Mouse (Mus musculus) cerebellum, adult 2 months (tissue): Measurements from ENCODE around the gene Tex22. TPM values are rescaled to one million over a fixed set of nuclear protein-coding genes. Genes with fewer than 3 reads are reported as not detected.

Experiments
- DNase-seq, 2 experiments: peaks; one replicate each; pipeline ENCODE4 v3.0.0; 2021
- H3K27ac ChIP-seq: fragments of 200-500 bp; 2 replicates; pipeline ENCODE4 v1.5.1; 2012; ENCODE audit warnings: low read length, control low read depth, inconsistent platforms; ENCODE audit not compliant: insufficient read depth
- H3K27me3 ChIP-seq: fragments of 200-500 bp; 2 replicates; pipeline ENCODE4 v1.6.1; 2012; ENCODE audit warnings: inconsistent platforms, mild to moderate bottlenecking, low read length, moderate library complexity; ENCODE audit not compliant: control insufficient read depth, insufficient read depth
- H3K4me1 ChIP-seq: fragments of 200-500 bp; 2 replicates; pipeline ENCODE4 v1.6.1; 2011; ENCODE audit warnings: low read length; ENCODE audit not compliant: control insufficient read depth, insufficient read depth
- H3K4me3 ChIP-seq: fragments of 200-500 bp; replicated peaks from 2 replicates; pipeline ENCODE3; 2011; ENCODE audit warnings: mild to moderate bottlenecking, low read depth, low read length, control low read depth; ENCODE audit not compliant: insufficient read depth
- CTCF ChIP-seq: fragments of 200-500 bp; IDR thresholded peaks from 2 replicates; pipeline ENCODE4 v1.5.1; 2011; ENCODE audit warnings: low read depth, mild to moderate bottlenecking, control low read depth, low read length, moderate library complexity, borderline replicate concordance; ENCODE audit not compliant: insufficient read depth
- POLR2A ChIP-seq: fragments of 200-500 bp; IDR thresholded peaks from 2 replicates; pipeline ENCODE4 v1.6.1; 2011; ENCODE audit warnings: low read length, control low read depth, borderline replicate concordance; ENCODE audit not compliant: insufficient read depth
- WGBS: fragments of 180-500 bp; shearing (Covaris S2); methylation state at CpG from one replicate; pipeline ENCODE4 v1.1.7; 2018; 5-methylcytosine and 5-hydroxymethylcytosine counted together
- polyA plus RNA-seq: library from polyadenylated mRNA; depleted of rRNA; stranded (reverse); fragments of >200 nt; gene quantifications from 2 replicates; pipeline ENCODE4 v1.2.3, GENCODE M21; 2012; rRNA removed

The Tex22 gene
- polyA plus RNA-seq, 1 experiment = 0.25 TPM

DNA sequence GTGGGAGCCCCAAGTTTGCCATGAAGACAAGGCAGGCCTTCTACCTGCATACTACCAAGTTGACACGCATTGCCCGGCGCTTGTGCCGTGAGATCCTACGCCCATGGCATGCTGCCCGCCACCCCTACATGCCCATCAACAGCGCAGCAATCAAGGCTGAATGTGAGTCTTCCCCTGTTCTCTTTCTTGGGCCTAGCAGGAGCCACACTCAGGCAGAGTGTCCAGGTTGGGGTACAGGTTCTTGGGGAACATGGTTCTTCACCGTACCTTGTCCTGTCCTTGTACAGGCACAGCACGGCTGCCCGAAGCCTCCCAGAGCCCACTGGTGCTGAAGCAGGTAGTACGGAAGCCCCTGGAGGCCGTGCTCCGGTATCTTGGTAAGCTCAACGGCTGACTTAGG is 57.3 kb downstream of the Tex22 start:
- Histone ChIP-seq H3K4me3 (no peak overlapping the region), H3K27ac (no peak overlapping the region), H3K27me3 (no peaks in the 10 kb centered on the region), H3K4me1 (no peaks in the 10 kb centered on the region)
- 96% methylated on average over 14 of the region's 14 CpGs for WGBS
- TF ChIP-seq POLR2A = no peak
- TF ChIP-seq CTCF = no peak
- no peak for DNase-seq

DNA sequence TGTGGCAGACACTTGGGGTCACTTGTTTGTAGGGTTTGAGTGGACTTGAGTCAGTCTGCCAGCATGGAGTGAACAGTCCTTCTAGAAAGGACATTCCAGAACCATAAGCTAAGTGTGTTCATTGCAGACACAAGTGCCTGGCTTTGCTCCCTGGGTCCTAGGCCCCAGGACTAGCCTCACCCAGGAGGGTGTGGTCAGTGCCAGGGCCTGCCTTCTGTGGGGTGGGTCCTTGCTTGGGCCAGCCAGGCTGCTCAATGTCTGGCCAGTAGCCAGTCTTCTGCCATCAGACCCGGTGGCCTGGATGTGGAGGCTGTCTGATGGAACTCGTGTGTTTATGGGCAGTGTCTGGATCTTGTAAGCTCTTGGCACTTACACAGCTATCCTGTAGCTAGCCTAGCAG is 58.3 kb downstream of the Tex22 start:
- WGBS = 0% methylated on average over 2 of the region's 2 CpGs
- TF ChIP-seq POLR2A = no peak
- TF ChIP-seq CTCF = no peak
- no peaks in the 10 kb centered on the region for H3K27me3 ChIP-seq
- no peak overlapping the region for H3K27ac ChIP-seq
- no peak overlapping the region for H3K4me3 ChIP-seq
- no peaks in the 10 kb centered on the region for H3K4me1 ChIP-seq
- DNase-seq = peak in 1 of 2 experiments; percentile 40

DNA sequence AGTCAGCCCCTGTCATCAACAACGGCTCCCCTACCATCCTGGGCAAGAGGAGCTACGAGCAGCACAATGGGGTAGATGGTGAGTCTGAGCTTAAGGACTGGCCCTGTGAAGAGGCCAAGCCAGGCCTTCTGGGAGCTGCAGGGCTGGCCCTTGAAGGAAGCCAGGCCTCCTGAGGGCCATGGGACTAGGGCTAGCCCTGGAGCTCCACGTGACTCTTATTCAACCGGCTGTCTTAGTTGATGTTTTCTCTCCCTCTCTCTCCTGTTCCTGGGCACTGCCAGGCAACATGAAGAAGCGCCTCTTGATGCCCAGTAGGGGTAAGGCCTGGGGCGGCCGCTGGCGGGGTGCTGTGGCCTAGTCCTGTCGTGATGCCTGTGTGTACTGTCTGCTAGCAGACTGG is 59.0 kb downstream of the Tex22 start:
- Histone ChIP-seq H3K4me1 (no peaks in the 10 kb centered on the region), H3K27ac (no peak overlapping the region), H3K27me3 (no peaks in the 10 kb centered on the region), H3K4me3 (no peak overlapping the region)
- TF ChIP-seq POLR2A (no peak), CTCF (no peak)
- no peak for DNase-seq
- WGBS = 62% methylated on average over 9 of the region's 9 CpGs

DNA sequence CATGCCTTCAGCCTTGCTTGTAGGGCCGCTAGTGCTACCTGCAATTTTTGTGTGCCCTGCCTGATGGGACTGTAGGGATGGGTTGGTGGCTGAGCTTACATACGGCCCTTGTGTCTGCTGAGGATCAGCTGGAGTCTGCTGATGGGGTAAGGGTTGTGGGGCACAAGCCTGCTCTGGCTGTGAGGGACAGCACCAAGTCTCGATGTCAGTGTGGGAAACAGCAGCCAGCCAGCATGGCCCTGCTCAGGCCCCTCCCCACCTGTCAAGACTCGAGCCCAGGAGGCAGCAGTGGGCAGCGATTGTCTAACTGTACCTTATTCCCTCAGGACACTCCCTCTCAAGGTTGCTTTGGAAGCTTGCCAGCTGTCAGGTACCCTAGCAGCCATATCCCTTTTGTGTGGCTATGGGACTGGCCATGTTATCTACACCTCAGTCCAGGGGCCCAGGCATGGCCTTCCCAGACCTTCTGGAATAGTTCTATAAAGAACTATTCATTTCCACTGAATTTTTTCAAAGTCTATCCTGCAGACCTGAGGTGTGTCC is 59.6 kb downstream of the Tex22 start:
- Histone ChIP-seq H3K4me1 (no peaks in the 10 kb centered on the region), H3K27ac (no peak overlapping the region), H3K4me3 (no peak overlapping the region), H3K27me3 (no peaks in the 10 kb centered on the region)
- WGBS = 78% methylated on average over 5 of the region's 5 CpGs
- TF ChIP-seq CTCF = no peak
- no peak for TF ChIP-seq POLR2A
- DNase-seq = no peak

DNA sequence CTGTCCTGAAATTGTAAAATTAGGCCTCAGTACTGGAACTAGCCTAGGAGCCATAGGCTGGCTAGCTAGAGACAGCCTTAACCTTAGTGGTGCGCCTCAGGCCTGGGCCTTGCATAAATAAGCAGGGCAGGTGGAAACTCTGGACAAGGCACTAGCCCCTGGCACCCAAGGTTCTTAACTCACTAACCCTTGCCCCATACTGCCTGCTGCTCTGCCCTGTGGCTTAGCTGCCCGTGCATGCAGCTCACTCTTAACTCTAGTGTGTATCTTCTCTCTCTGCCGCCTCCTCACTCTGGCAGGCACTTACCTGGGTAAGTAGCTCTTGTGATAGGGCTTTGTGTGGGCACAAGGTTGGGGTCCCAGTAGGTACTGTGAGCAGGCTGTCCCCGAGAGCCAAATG is 60.2 kb downstream of the Tex22 start:
- no peak for TF ChIP-seq POLR2A
- Histone ChIP-seq H3K27me3 (no peaks in the 10 kb centered on the region), H3K4me3 (no peak overlapping the region), H3K27ac (no peak overlapping the region), H3K4me1 (no peaks in the 10 kb centered on the region)
- 95% methylated on average over 4 of the region's 4 CpGs for WGBS
- no peak for DNase-seq

GRCm38 (mm10) chr12:113135401-113135800 is 61.1 kb downstream of the Tex22 start:
- Histone ChIP-seq H3K27me3 (no peaks in the 10 kb centered on the region), H3K4me3 (no peak overlapping the region), H3K27ac (no peak overlapping the region), H3K4me1 (no peaks in the 10 kb centered on the region)
- no peak for DNase-seq
- WGBS = 90% methylated on average over 7 of the region's 7 CpGs
- TF ChIP-seq POLR2A = no peak
- no peak for TF ChIP-seq CTCF

DNA sequence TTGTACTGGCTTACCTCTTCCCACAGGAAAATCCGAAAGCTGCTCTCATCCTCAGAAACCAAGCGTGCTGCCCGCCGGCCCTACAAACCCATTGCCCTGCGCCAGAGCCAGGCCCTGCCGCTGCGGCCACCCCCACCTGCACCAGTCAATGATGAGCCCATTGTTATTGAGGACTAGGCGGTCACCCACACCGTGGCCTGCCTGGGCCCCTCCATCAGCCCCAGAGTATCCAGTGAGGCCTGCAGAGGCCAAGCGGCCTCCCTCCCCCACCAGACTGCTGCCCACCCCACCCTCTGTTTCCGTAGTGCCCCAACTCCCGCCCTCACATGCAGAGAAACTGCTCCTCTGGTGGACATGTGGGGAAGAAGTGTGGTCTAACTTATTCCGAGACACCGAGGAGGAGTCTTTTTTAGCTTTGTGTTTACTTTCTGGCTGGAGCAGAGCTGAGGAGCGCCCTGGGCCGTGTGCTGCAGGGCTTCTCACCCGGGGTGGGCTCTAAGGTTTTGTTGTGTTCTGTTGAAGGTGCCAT is 62.3 kb downstream of the Tex22 start:
- DNase-seq = no peak
- Histone ChIP-seq H3K27ac (no peak overlapping the region), H3K27me3 (no peaks in the 10 kb centered on the region), H3K4me1 (no peaks in the 10 kb centered on the region), H3K4me3 (no peak overlapping the region)
- TF ChIP-seq POLR2A (no peak), CTCF (no peak)
- 77% methylated on average over 17 of the region's 17 CpGs for WGBS

GRCm38 (mm10) chr12:113137260-113138213 is 63.2 kb downstream of the Tex22 start:
- Histone ChIP-seq H3K4me3 (no peak overlapping the region), H3K4me1 (no peaks in the 10 kb centered on the region), H3K27me3 (no peaks in the 10 kb centered on the region), H3K27ac (no peak overlapping the region)
- DNase-seq = no peak
- 81% methylated on average over 18 of the region's 18 CpGs for WGBS
- TF ChIP-seq CTCF (no peak), POLR2A (no peak)

GRCm38 (mm10) chr12:113138291-113138690 is 64.0 kb downstream of the Tex22 start:
- H3K27ac ChIP-seq = no peak overlapping the region
- TF ChIP-seq CTCF (no peak), POLR2A (no peak)
- 83% methylated on average over 6 of the region's 6 CpGs for WGBS
- no peak overlapping the region for H3K4me3 ChIP-seq
- H3K27me3 ChIP-seq = no peaks in the 10 kb centered on the region
- H3K4me1 ChIP-seq = no peaks in the 10 kb centered on the region
- no peak for DNase-seq

Other genes starting within 250 kb of the Tex22 start
- gene Cdca4, start 245.1 kb upstream of the Tex22 start, polyA plus RNA-seq = 9.3 and 9.8 TPM in 2 replicates
- gene Gpr132, start 206.3 kb upstream of the Tex22 start, polyA plus RNA-seq = 0.05 and 0.08 TPM in 2 replicates
- 23.0 and 24.4 TPM in 2 replicates for gene Jag2, start 144.7 kb upstream of the Tex22 start, polyA plus RNA-seq
- gene Nudt14, start 132.4 kb upstream of the Tex22 start, polyA plus RNA-seq = 23.8 and 24.2 TPM in 2 replicates
- 61.6 and 68.6 TPM in 2 replicates for gene Btbd6, start 98.0 kb upstream of the Tex22 start, polyA plus RNA-seq
- 52.0 and 52.4 TPM in 2 replicates for gene Brf1, start 73.8 kb upstream of the Tex22 start, polyA plus RNA-seq
- gene Pacs2, start 60.0 kb upstream of the Tex22 start, polyA plus RNA-seq = 136 and 151 TPM in 2 replicates
- 60.4 and 61.4 TPM in 2 replicates for gene Mta1, start 23.8 kb downstream of the Tex22 start, polyA plus RNA-seq
- gene Crip2, start 65.7 kb downstream of the Tex22 start, polyA plus RNA-seq = 66.2 and 67.0 TPM in 2 replicates
- 44.5 and 55.5 TPM in 2 replicates for gene Crip1, start 71.8 kb downstream of the Tex22 start, polyA plus RNA-seq
- gene Tedc1, start 81.9 kb downstream of the Tex22 start, polyA plus RNA-seq = 1.1 and 1.6 TPM in 2 replicates
- 30.9 and 31.3 TPM in 2 replicates for gene Tmem121, start 111.4 kb downstream of the Tex22 start, polyA plus RNA-seq